Mouse (Mus musculus) liver, embryonic 12.5 days (tissue): ENCODE data around the gene Ubr4. TPM values are rescaled to one million over a fixed set of nuclear protein-coding genes. Genes with fewer than 3 reads are reported as not detected.

ENCODE experiments used
- ATAC-seq: fragments of 200-750 bp; cut with Nextera tagmentation; 2 replicates; pipeline ENCODE4 v1.8.0; 2017; ENCODE audit warnings: moderate number of reproducible peaks, mild to moderate bottlenecking, moderate library complexity
- H3K27ac ChIP-seq: fragments of 300-500 bp; sonication (generic); 2 replicates; pipeline ENCODE4 v1.5.1; 2016; ENCODE audit warnings: mild to moderate bottlenecking
- H3K27me3 ChIP-seq: fragments of 300-500 bp; sonication (generic); replicated peaks from 2 replicates; pipeline ENCODE4 v1.6.1; 2016; ENCODE audit warnings: mild to moderate bottlenecking, moderate library complexity
- H3K36me3 ChIP-seq: fragments of 300-500 bp; sonication (generic); 2 replicates; pipeline ENCODE4 v1.6.1; 2016; ENCODE audit warnings: mild to moderate bottlenecking, moderate library complexity
- H3K4me1 ChIP-seq: fragments of 300-500 bp; sonication (generic); 2 replicates; pipeline ENCODE4 v1.6.1; 2016
- H3K4me2 ChIP-seq: fragments of 300-500 bp; sonication (generic); 2 replicates; pipeline ENCODE4 v1.6.1; 2016; ENCODE audit warnings: mild to moderate bottlenecking, moderate library complexity
- H3K4me3 ChIP-seq: fragments of 300-500 bp; sonication (generic); 2 replicates; pipeline ENCODE4 v1.5.1; 2016; ENCODE audit warnings: mild to moderate bottlenecking, moderate library complexity
- H3K9ac ChIP-seq: fragments of 300-500 bp; sonication (generic); 2 replicates; pipeline ENCODE4 v1.6.1; 2016; ENCODE audit warnings: mild to moderate bottlenecking, moderate library complexity
- H3K9me3 ChIP-seq: fragments of 300-500 bp; sonication (generic); replicated peaks from 2 replicates; pipeline ENCODE4 v1.6.1; 2016; ENCODE audit warnings: mild to moderate bottlenecking, moderate library complexity
- WGBS: fragments of 180-500 bp; shearing (Covaris S2); methylation state at CpG from one replicate; pipeline ENCODE4 v1.1.7; 2016; ENCODE audit not compliant: insufficient replicate concordance; 5-methylcytosine and 5-hydroxymethylcytosine counted together
- polyA plus RNA-seq: library from polyadenylated mRNA; unstranded; fragments of >200 nt; fragmentation: Nextera tagmentation; extraction: Ambion mirVana; gene quantifications from 2 replicates; pipeline ENCODE4 v1.2.1, GENCODE M21; 2016

Ubr4 gene
- polyA plus RNA-seq, 1 experiment from 2014 or later: 54.7 TPM

- Histone ChIP-seq H3K36me3 (peaks cover 100% of the 10 kb centered on the region), H3K4me2 (no peak overlapping the region), H3K4me1 (no peaks in the 10 kb centered on the region), H3K27me3 (no peaks in the 10 kb centered on the region), H3K9me3 (no peaks in the 10 kb centered on the region), H3K27ac (no peak overlapping the region), H3K4me3 (no peak overlapping the region), H3K9ac (no peak overlapping the region)
- ATAC-seq: no peak
- WGBS: 89% methylated on average over 16 of the region's 16 CpGs
Measured at GRCm38 (mm10) chr4:139476663-139477625, 124.5 kb downstream of the Ubr4 start.

- H3K27me3 ChIP-seq: no peaks in the 10 kb centered on the region
- no peak overlapping the region for H3K4me3 ChIP-seq
- H3K4me1 ChIP-seq: no peaks in the 10 kb centered on the region
- H3K9me3 ChIP-seq: no peaks in the 10 kb centered on the region
- peaks cover 100% of the 10 kb centered on the region for H3K36me3 ChIP-seq
- ATAC-seq: no peak
- WGBS: 88% methylated on average over 2 of the region's 2 CpGs
- H3K4me2 ChIP-seq: no peak overlapping the region
- no peak overlapping the region for H3K27ac ChIP-seq
- no peak overlapping the region for H3K9ac ChIP-seq
Measured at GRCm38 (mm10) chr4:139477983-139478382, 125.6 kb downstream of the Ubr4 start.

- Histone ChIP-seq H3K36me3 (peaks cover 100% of the 10 kb centered on the region), H3K27me3 (no peaks in the 10 kb centered on the region), H3K27ac (no peak overlapping the region), H3K4me1 (no peaks in the 10 kb centered on the region), H3K4me3 (no peak overlapping the region), H3K4me2 (no peak overlapping the region), H3K9me3 (no peaks in the 10 kb centered on the region), H3K9ac (no peak overlapping the region)
- no peak for ATAC-seq
- 90% methylated on average over 8 of the region's 8 CpGs for WGBS
Measured at GRCm38 (mm10) chr4:139479176-139479575, 126.8 kb downstream of the Ubr4 start.

GRCm38 (mm10) chr4:139481400-139481799, 129.0 kb downstream of the Ubr4 start:
- no peak overlapping the region for H3K9ac ChIP-seq
- ATAC-seq: no peak
- H3K4me2 ChIP-seq: no peak overlapping the region
- no peak overlapping the region for H3K4me3 ChIP-seq
- H3K36me3 ChIP-seq: peaks cover 100% of the 10 kb centered on the region
- no peaks in the 10 kb centered on the region for H3K4me1 ChIP-seq
- no peak overlapping the region for H3K27ac ChIP-seq
- no peaks in the 10 kb centered on the region for H3K9me3 ChIP-seq
- WGBS: 75% methylated on average over 1 of the region's 1 CpGs
- H3K27me3 ChIP-seq: no peaks in the 10 kb centered on the region

GRCm38 (mm10) chr4:139483461-139484105, 131.2 kb downstream of the Ubr4 start:
- H3K4me2 ChIP-seq: no peak overlapping the region
- no peak for ATAC-seq
- no peaks in the 10 kb centered on the region for H3K9me3 ChIP-seq
- H3K27me3 ChIP-seq: no peaks in the 10 kb centered on the region
- 88% methylated on average over 8 of the region's 8 CpGs for WGBS
- H3K9ac ChIP-seq: no peak overlapping the region
- H3K4me1 ChIP-seq: no peaks in the 10 kb centered on the region
- H3K4me3 ChIP-seq: no peak overlapping the region
- H3K36me3 ChIP-seq: peaks cover 100% of the 10 kb centered on the region
- H3K27ac ChIP-seq: no peak overlapping the region

- Histone ChIP-seq H3K27me3 (no peaks in the 10 kb centered on the region), H3K4me3 (no peak overlapping the region), H3K9ac (no peak overlapping the region), H3K27ac (no peak overlapping the region), H3K9me3 (no peaks in the 10 kb centered on the region), H3K4me2 (no peak overlapping the region), H3K36me3 (peaks cover 100% of the 10 kb centered on the region), H3K4me1 (no peaks in the 10 kb centered on the region)
- no peak for ATAC-seq
- 87% methylated on average over 7 of the region's 7 CpGs for whole genome bisulfite sequencing
Measured at GRCm38 (mm10) chr4:139484496-139484895, 132.1 kb downstream of the Ubr4 start.

GRCm38 (mm10) chr4:139487085-139487484, 134.7 kb downstream of the Ubr4 start:
- no peak for ATAC-seq
- Histone ChIP-seq H3K4me1 (no peaks in the 10 kb centered on the region; the same call in 1 of the 2 replicates), H3K27ac (no peak overlapping the region), H3K27me3 (no peaks in the 10 kb centered on the region), H3K4me2 (no peak overlapping the region), H3K36me3 (peaks cover 98% of the 10 kb centered on the region), H3K4me3 (no peak overlapping the region), H3K9ac (no peak overlapping the region), H3K9me3 (no peaks in the 10 kb centered on the region)
- WGBS: 86% methylated on average over 10 of the region's 10 CpGs

GRCm38 (mm10) chr4:139488325-139488724, 135.9 kb downstream of the Ubr4 start:
- no peaks in the 10 kb centered on the region for H3K9me3 ChIP-seq
- no peak overlapping the region for H3K27ac ChIP-seq
- H3K27me3 ChIP-seq: no peaks in the 10 kb centered on the region
- H3K4me1 ChIP-seq: no peaks in the 10 kb centered on the region; the same call in 1 of the 2 replicates
- no peak overlapping the region for H3K4me2 ChIP-seq
- no peak for ATAC-seq
- peaks cover 85% of the 10 kb centered on the region for H3K36me3 ChIP-seq
- WGBS: 90% methylated on average over 5 of the region's 5 CpGs
- no peak overlapping the region for H3K4me3 ChIP-seq
- no peak overlapping the region for H3K9ac ChIP-seq

GRCm38 (mm10) chr4:139489946-139490345, 137.5 kb downstream of the Ubr4 start:
- Histone ChIP-seq H3K27ac (no peak overlapping the region), H3K4me1 (no peaks in the 10 kb centered on the region; the same call in 1 of the 2 replicates), H3K27me3 (no peaks in the 10 kb centered on the region), H3K9ac (no peak overlapping the region), H3K36me3 (peaks cover 69% of the 10 kb centered on the region), H3K4me3 (no peak overlapping the region), H3K4me2 (no peak overlapping the region), H3K9me3 (no peaks in the 10 kb centered on the region)
- WGBS: 86% methylated on average over 1 of the region's 1 CpGs
- ATAC-seq: no peak

GRCm38 (mm10) chr4:139490413-139491055, 138.1 kb downstream of the Ubr4 start:
- H3K9me3 ChIP-seq: no peaks in the 10 kb centered on the region
- H3K4me2 ChIP-seq: no peak overlapping the region
- H3K4me1 ChIP-seq: no peaks in the 10 kb centered on the region; the same call in 1 of the 2 replicates
- H3K9ac ChIP-seq: no peak overlapping the region
- no peak for ATAC-seq
- H3K27me3 ChIP-seq: no peaks in the 10 kb centered on the region
- H3K36me3 ChIP-seq: peaks cover 63% of the 10 kb centered on the region
- no peak overlapping the region for H3K27ac ChIP-seq
- 80% methylated on average over 11 of the region's 11 CpGs for WGBS
- no peak overlapping the region for H3K4me3 ChIP-seq

- H3K4me3 ChIP-seq: no peak overlapping the region
- no peak overlapping the region for H3K4me2 ChIP-seq
- 87% methylated on average over 5 of the region's 5 CpGs for WGBS
- no peaks in the 10 kb centered on the region; the same call in 1 of the 2 replicates for H3K4me1 ChIP-seq
- H3K36me3 ChIP-seq: peaks cover 52% of the 10 kb centered on the region
- H3K9me3 ChIP-seq: no peaks in the 10 kb centered on the region
- H3K27ac ChIP-seq: no peak overlapping the region
- H3K9ac ChIP-seq: no peak overlapping the region
- 0 out of 2 replicates have a peak, but pooled peaks cover 3% of the 10 kb centered on the region for H3K27me3 ChIP-seq
- peak; percentile 20; the same call in 1 of the 2 replicates for ATAC-seq
Measured at GRCm38 (mm10) chr4:139491541-139492170, 139.2 kb downstream of the Ubr4 start.
